Mouse (Mus musculus) intestine, embryonic 16.5 days (tissue): ENCODE measurements at regions not wholly inside any gene's neighbourhood (a gene's known extent, or its start where the extent isn't known, plus 50 kb on each side); places are given as distances from the start of the nearest gene placed in this dataset.

ENCODE experiments used
- ATAC-seq: fragments of 200-750 bp; cut with Nextera tagmentation; 2 replicates; pipeline ENCODE4 v1.8.0; 2017; ENCODE audit warnings: moderate TSS enrichment, moderate library complexity
- H3K27ac ChIP-seq: fragments of 300-500 bp; sonication (generic); 2 replicates; pipeline ENCODE4 v1.5.1; 2014; ENCODE audit warnings: mild to moderate bottlenecking, low read length
- H3K27me3 ChIP-seq: fragments of 300-500 bp; sonication (generic); replicated peaks from 2 replicates; pipeline ENCODE4 v1.6.1; 2014; ENCODE audit warnings: low read length, control low read depth, mixed read lengths; ENCODE audit not compliant: control insufficient read depth, insufficient read depth
- H3K36me3 ChIP-seq: fragments of 300-500 bp; sonication (generic); 2 replicates; pipeline ENCODE4 v1.6.1; 2014; ENCODE audit warnings: low read length, control low read depth; ENCODE audit not compliant: control insufficient read depth, insufficient read depth
- H3K4me1 ChIP-seq: fragments of 300-500 bp; sonication (generic); 2 replicates; pipeline ENCODE4 v1.6.1; 2014; ENCODE audit warnings: low read length, control low read depth, mixed read lengths; ENCODE audit not compliant: control insufficient read depth, insufficient read depth
- H3K4me2 ChIP-seq: fragments of 300-500 bp; sonication (generic); 2 replicates; pipeline ENCODE4 v1.6.1; 2014; ENCODE audit warnings: low read depth, low read length, control low read depth
- H3K4me3 ChIP-seq: fragments of 300-500 bp; sonication (generic); 2 replicates; pipeline ENCODE4 v1.5.1; 2014; ENCODE audit warnings: mild to moderate bottlenecking, low read length
- H3K9ac ChIP-seq: fragments of 300-500 bp; sonication (generic); 2 replicates; pipeline ENCODE4 v1.6.1; 2014; ENCODE audit warnings: low read depth, low read length
- H3K9me3 ChIP-seq: fragments of 300-500 bp; sonication (generic); 2 replicates; pipeline ENCODE4 v1.6.1; 2016; ENCODE audit warnings: low read length, control low read depth; ENCODE audit not compliant: control insufficient read depth
- WGBS: fragments of 180-500 bp; shearing (Covaris S2); extraction: QIAGEN DNeasy Blood & Tissue Kit; methylation state at CpG from one replicate; pipeline ENCODE4 v1.1.7; 2014; 5-methylcytosine and 5-hydroxymethylcytosine counted together

- no peak overlapping the region for H3K4me3 ChIP-seq
- H3K27me3 ChIP-seq: peaks cover 10% of the 10 kb centered on the region; the same call in 1 of the 2 replicates
- peaks cover 8% of the 10 kb centered on the region for H3K4me1 ChIP-seq
- H3K27ac ChIP-seq: no peak overlapping the region
- no peaks in the 10 kb centered on the region for H3K36me3 ChIP-seq
- 52% methylated on average over 7 of the region's 7 CpGs for whole genome bisulfite sequencing
- ATAC-seq: no peak
- no peak overlapping the region for H3K4me2 ChIP-seq
- H3K9me3 ChIP-seq: no peaks in the 10 kb centered on the region
- H3K9ac ChIP-seq: no peak overlapping the region
These were observed 50.3 kb upstream of the Vrk1 start for GRCm38 (mm10) chr12:105959756-105960155.
